Mouse (Mus musculus) cerebellum, adult 2 months (tissue): ENCODE measurements at regions not wholly inside any gene's neighbourhood (a gene's known extent, or its start where the extent isn't known, plus 50 kb on each side); places are given as distances from the start of the nearest gene placed in this dataset.

Experiments used
- CTCF ChIP-seq: fragments of 200-500 bp; IDR thresholded peaks from 2 replicates; pipeline ENCODE4 v1.5.1; 2011; ENCODE audit warnings: low read depth, mild to moderate bottlenecking, control low read depth, low read length, moderate library complexity, borderline replicate concordance; ENCODE audit not compliant: insufficient read depth
- POLR2A ChIP-seq: fragments of 200-500 bp; IDR thresholded peaks from 2 replicates; pipeline ENCODE4 v1.6.1; 2011; ENCODE audit warnings: low read length, control low read depth, borderline replicate concordance; ENCODE audit not compliant: insufficient read depth

DNA sequence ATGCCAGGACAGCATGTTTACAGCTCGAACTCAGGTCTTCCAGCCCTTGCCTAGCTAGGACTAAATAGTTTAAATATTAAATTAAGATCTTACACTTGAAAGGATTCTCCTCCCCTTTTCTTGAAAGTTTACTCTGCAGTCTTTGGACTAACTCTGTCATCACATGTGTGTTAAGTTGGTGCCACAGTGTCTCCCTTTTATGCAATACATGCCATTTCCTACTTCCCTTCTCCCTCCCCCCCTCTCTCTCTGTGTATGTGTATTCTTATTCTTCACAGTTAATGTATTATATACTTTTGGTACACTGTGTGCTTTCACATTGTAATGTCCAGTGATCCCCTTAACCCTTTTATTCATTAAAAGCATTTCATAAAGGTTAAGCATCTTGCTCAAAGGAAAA lies 63.9 kb upstream of the Dock10 start:
- TF ChIP-seq POLR2A (no peak), CTCF (no peak)
